Mouse (Mus musculus) CD4-positive, CD25-positive, alpha-beta regulatory T cell, adult 4 months (primary cell): ENCODE data around the gene Ugcg. TPM values are rescaled to one million over a fixed set of nuclear protein-coding genes. Genes with fewer than 3 reads are reported as not detected.

Experiments used
- ATAC-seq: one replicate; pipeline ENCODE4 v1.8.0; 2017
- polyA plus RNA-seq, 2 experiments: library from polyadenylated mRNA; unstranded; fragments of 100-300 nt; shearing (Covaris generic); gene quantifications; one replicate each; pipeline ENCODE4 v1.2.1; 2017

The Ugcg gene
- polyA plus RNA-seq, 2 experiments from 2014 or later: 15.4 to 28.8 TPM

- ATAC-seq: no peak
Measured at GRCm38 (mm10) chr4:59231266-59232055, 42.4 kb downstream of the Ugcg start.

- no peak for ATAC-seq
Measured at GRCm38 (mm10) chr4:59234014-59234413, 45.0 kb downstream of the Ugcg start.

- no peak for ATAC-seq
Measured at GRCm38 (mm10) chr4:59234451-59235216, 45.6 kb downstream of the Ugcg start.

- no peak for ATAC-seq
Measured at GRCm38 (mm10) chr4:59236362-59236761, 47.3 kb downstream of the Ugcg start.

- ATAC-seq: no peak
Measured at GRCm38 (mm10) chr4:59238641-59239311, 49.7 kb downstream of the Ugcg start.

GRCm38 (mm10) chr4:59239312-59239728 lies 50.3 kb downstream of the Ugcg start:
- ATAC-seq: no peak

GRCm38 (mm10) chr4:59240160-59240559 lies 51.1 kb downstream of the Ugcg start:
- ATAC-seq: no peak

GRCm38 (mm10) chr4:59241096-59241495 lies 52.0 kb downstream of the Ugcg start:
- ATAC-seq: no peak

GRCm38 (mm10) chr4:59242221-59242620 lies 53.2 kb downstream of the Ugcg start:
- ATAC-seq: no peak

GRCm38 (mm10) chr4:59243802-59244493 lies 54.9 kb downstream of the Ugcg start:
- ATAC-seq: no peak

- no peak for ATAC-seq
Measured at GRCm38 (mm10) chr4:59244791-59245555, 55.9 kb downstream of the Ugcg start.

GRCm38 (mm10) chr4:59245776-59246175 lies 56.7 kb downstream of the Ugcg start:
- no peak for ATAC-seq

- no peak for ATAC-seq
Measured at GRCm38 (mm10) chr4:59247545-59247944, 58.5 kb downstream of the Ugcg start.

- ATAC-seq: peak; percentile 57
Measured at GRCm38 (mm10) chr4:59248035-59248434, 59.0 kb downstream of the Ugcg start.

- ATAC-seq: no peak
Measured at GRCm38 (mm10) chr4:59252386-59253054, 63.5 kb downstream of the Ugcg start.

- no peak for ATAC-seq
Measured at GRCm38 (mm10) chr4:59253055-59253434, 64.0 kb downstream of the Ugcg start.

GRCm38 (mm10) chr4:59254397-59254796 lies 65.3 kb downstream of the Ugcg start:
- peak; percentile 99 for ATAC-seq

GRCm38 (mm10) chr4:59255988-59256387 lies 66.9 kb downstream of the Ugcg start:
- no peak for ATAC-seq

GRCm38 (mm10) chr4:59257866-59258265 lies 68.8 kb downstream of the Ugcg start:
- ATAC-seq: no peak

- ATAC-seq: no peak
Measured at GRCm38 (mm10) chr4:59258771-59259170, 69.7 kb downstream of the Ugcg start.

GRCm38 (mm10) chr4:59259806-59260205 lies 70.7 kb downstream of the Ugcg start:
- no peak for ATAC-seq
